Mouse (Mus musculus) heart, postnatal 0 days (tissue): Measurements from ENCODE around the gene Gatb.

Experiments
- CTCF ChIP-seq: IDR thresholded peaks from 2 replicates; pipeline ENCODE4 v1.5.1; 2016; ENCODE audit warnings: antibody characterized with exemption, control low read depth, low read depth
- EP300 ChIP-seq: IDR thresholded peaks from 2 replicates; pipeline ENCODE4 v1.6.1; 2016; ENCODE audit warnings: antibody characterized with exemption, low read depth

- no peak for TF ChIP-seq CTCF
- no peak for TF ChIP-seq EP300
Observed at GRCm38 (mm10) chr3:85663826-85664225, 89.9 kb downstream of the Gatb start.
